In genomic region chr7:101503351-101503750, GRCm38 (mm10) we compare ENCODE assay signal across 9 mouse cellular contexts.
DNase-seq lines count a peak whose midpoint lies in the region; ATAC-seq and TF ChIP-seq lines count a peak whose summit lies in the region.
"Had no signal": no experiment of that assay in that cellular context is flagged by ENCODE, and none has a peak within 500 bp of the region (broad histone marks: within the 10 kb centered on the region; RNA-seq: fewer than 3 reads in every experiment).

No protein-coding gene starts in this region.

- peaks cover 62% of the 10 kb centered on the region for H3K27me3 ChIP-seq in heart, embryonic 12.5 days (replicated peaks)
- no peaks in the 10 kb centered on the region for H3K27me3 ChIP-seq in thymus, adult 2 months (ENCODE audit: control insufficient read depth, insufficient read depth, low read length)

- peak; percentile 77 to 87 for DNase-seq in heart, adult 18-20 months
- peak; percentile 61 for DNase-seq in ES-CJ7 (ENCODE audit: low read depth, low spot score)
- peak; percentile 26 for DNase-seq in cerebellum, adult 9-11 months
- DNase-seq in kidney, postnatal 4 days = peak; percentile 73 to 80
- peak; percentile 31 to 52 for DNase-seq in monocyte, adult 2 months (ENCODE audit: low read depth in 1 of 2, low spot score in 2 of 2)
- DNase-seq in thymus, adult 2 months = peak; percentile 68

- WGBS in heart, embryonic 12.5 days = 18% methylated on average over 8 of the region's 8 CpGs
- WGBS in thymus, adult 2 months = 33% methylated on average over 8 of the region's 8 CpGs

- no peak for TF ChIP-seq POLR2A in thymus, adult 2 months (IDR thresholded peaks at IDR 0.05; ENCODE audit: control insufficient read depth, extremely low read depth, insufficient read depth, low read length, poor library complexity)

- no peak overlapping the region for H3K27ac ChIP-seq in heart, embryonic 12.5 days (ENCODE audit: poor library complexity, severe bottlenecking)
- H3K27ac ChIP-seq in thymus, adult 2 months (ENCODE audit: control insufficient read depth, insufficient read depth, low read length) = no peak overlapping the region
- H3K27ac ChIP-seq: limb, embryonic 13.5 days had no signal

- H3K4me3 ChIP-seq in heart, embryonic 12.5 days = no peak overlapping the region
- H3K4me3 ChIP-seq in thymus, adult 2 months (ENCODE audit: control insufficient read depth, insufficient read depth, low read length) = no peak overlapping the region
- H3K4me3 ChIP-seq: limb, embryonic 13.5 days had no signal

- peaks cover 10% of the 10 kb centered on the region; the same call in 1 of the 2 replicates for H3K4me1 ChIP-seq in heart, embryonic 12.5 days (replicated peaks)
- peaks cover 32% of the 10 kb centered on the region for H3K4me1 ChIP-seq in thymus, adult 2 months (replicated peaks; ENCODE audit: control insufficient read depth, insufficient read depth, low read length)

- H3K36me3 ChIP-seq in heart, embryonic 12.5 days = no peaks in the 10 kb centered on the region
- H3K36me3 ChIP-seq in thymus, adult 2 months (ENCODE audit: control insufficient read depth, insufficient read depth, low read length) = no peaks in the 10 kb centered on the region
- H3K36me3 ChIP-seq: limb, embryonic 13.5 days had no signal

- ATAC-seq in heart, embryonic 12.5 days (ENCODE audit: insufficient number of reproducible peaks, low FRiP score) = no peak
- peak; percentile 48 for ATAC-seq in granulocyte monocyte progenitor cell, adult 5-6 weeks (replicated peaks; ENCODE audit: poor library complexity, severe bottlenecking)

- no peak overlapping the region for H3K4me2 ChIP-seq in heart, embryonic 12.5 days
- H3K4me2 ChIP-seq: limb, embryonic 13.5 days had no signal

- TF ChIP-seq CTCF in thymus, adult 2 months (IDR thresholded peaks at IDR 0.05; ENCODE audit: borderline replicate concordance, control insufficient read depth, extremely low read depth, insufficient read depth, low read length, poor library complexity) = peak; percentile 57; the same call in 1 of the 2 replicates

- H3K9me3 ChIP-seq in heart, embryonic 12.5 days (replicated peaks) = no peaks in the 10 kb centered on the region

- H3K9ac ChIP-seq in heart, embryonic 12.5 days = no peak overlapping the region
- H3K9ac ChIP-seq: limb, embryonic 13.5 days had no signal

Comparison
In these comparisons a context has a peak if more than half of its experiments do, and no peak if none do; other contexts are left out.
1. DNase-seq: peak in every context shown above with its lines; median percentile 82 in heart, adult 18-20 months; 76 in kidney, postnatal 4 days; 68 in thymus, adult 2 months; 61 in ES-CJ7; 42 in monocyte, adult 2 months; 26 in cerebellum, adult 9-11 months.